Mouse (Mus musculus) lung, embryonic 16.5 days (tissue): ENCODE data around the gene Sbf2. TPM values are rescaled to one million over a fixed set of nuclear protein-coding genes. Genes with fewer than 3 reads are reported as not detected.

Experiments
- ATAC-seq: fragments of 200-750 bp; cut with Nextera tagmentation; 2 replicates; pipeline ENCODE4 v1.8.0; 2017; ENCODE audit warnings: low read depth, mild to moderate bottlenecking, moderate library complexity
- H3K27ac ChIP-seq: fragments of 300-500 bp; sonication (generic); 2 replicates; pipeline ENCODE4 v1.5.1; 2014; ENCODE audit warnings: mild to moderate bottlenecking, control low read depth, low read length
- H3K27me3 ChIP-seq: fragments of 300-500 bp; sonication (generic); 2 replicates; pipeline ENCODE4 v1.6.1; 2014; ENCODE audit warnings: low read depth, low read length, mixed read lengths; ENCODE audit not compliant: control insufficient read depth, insufficient read depth
- H3K36me3 ChIP-seq: fragments of 300-500 bp; sonication (generic); 2 replicates; pipeline ENCODE4 v1.6.1; 2014; ENCODE audit warnings: low read length; ENCODE audit not compliant: control insufficient read depth, insufficient read depth
- H3K4me1 ChIP-seq: fragments of 300-500 bp; sonication (generic); replicated peaks from 2 replicates; pipeline ENCODE4 v1.6.1; 2014; ENCODE audit warnings: low read length, mixed read lengths; ENCODE audit not compliant: control insufficient read depth, insufficient read depth
- H3K4me2 ChIP-seq: fragments of 300-500 bp; sonication (generic); 2 replicates; pipeline ENCODE4 v1.6.1; 2014; ENCODE audit warnings: low read depth, low read length, control low read depth
- H3K4me3 ChIP-seq: fragments of 300-500 bp; sonication (generic); 2 replicates; pipeline ENCODE4 v1.5.1; 2014; ENCODE audit warnings: mild to moderate bottlenecking, low read length, control low read depth
- H3K9ac ChIP-seq: fragments of 300-500 bp; sonication (generic); 2 replicates; pipeline ENCODE4 v1.6.1; 2014; ENCODE audit warnings: low read length, control low read depth
- H3K9me3 ChIP-seq: fragments of 300-500 bp; sonication (generic); 2 replicates; pipeline ENCODE4 v1.6.1; 2016; ENCODE audit warnings: low read length; ENCODE audit not compliant: control insufficient read depth
- WGBS: fragments of 180-500 bp; shearing (Covaris S2); extraction: QIAGEN DNeasy Blood & Tissue Kit; methylation state at CpG from one replicate; pipeline ENCODE4 v1.1.7; 2014; 5-methylcytosine and 5-hydroxymethylcytosine counted together
- polyA plus RNA-seq: library from polyadenylated mRNA; unstranded; fragments of >200 nt; fragmentation: Nextera tagmentation; extraction: Ambion mirVana; gene quantifications from 2 replicates; pipeline ENCODE4 v1.2.1, GENCODE M21; 2015

Gene Sbf2
- polyA plus RNA-seq, 1 experiment from 2014 or later, result 37.9 TPM

- Histone ChIP-seq H3K27me3 (no peaks in the 10 kb centered on the region), H3K4me2 (no peak overlapping the region), H3K4me1 (no peaks in the 10 kb centered on the region), H3K9ac (no peak overlapping the region), H3K27ac (no peak overlapping the region), H3K36me3 (peaks cover 14% of the 10 kb centered on the region), H3K9me3 (no peaks in the 10 kb centered on the region), H3K4me3 (no peak overlapping the region)
- ATAC-seq, result no peak
- 95% methylated on average over 2 of the region's 2 CpGs for WGBS
Measured at GRCm38 (mm10) chr7:110359391-110359790, 255.3 kb downstream of the Sbf2 start.

- WGBS, result 80% methylated on average over 2 of the region's 2 CpGs
- no peak for ATAC-seq
- H3K27ac ChIP-seq, result no peak overlapping the region
Measured at GRCm38 (mm10) chr7:110353971-110354370, 260.8 kb downstream of the Sbf2 start.

GRCm38 (mm10) chr7:110347250-110347649, 267.5 kb downstream of the Sbf2 start:
- H3K9me3 ChIP-seq, result no peaks in the 10 kb centered on the region
- no peak overlapping the region for H3K9ac ChIP-seq
- no peak overlapping the region for H3K4me2 ChIP-seq
- no peaks in the 10 kb centered on the region for H3K27me3 ChIP-seq
- H3K4me1 ChIP-seq, result no peaks in the 10 kb centered on the region
- no peak overlapping the region for H3K27ac ChIP-seq
- no peak overlapping the region for H3K4me3 ChIP-seq
- no peaks in the 10 kb centered on the region for H3K36me3 ChIP-seq
- WGBS, result 82% methylated on average over 1 of the region's 1 CpGs
- no peak for ATAC-seq

More at GRCm38 (mm10) chr7:110353971-110354370, 260.8 kb downstream of the Sbf2 start:
- Histone ChIP-seq H3K9ac (no peak overlapping the region), H3K4me1 (no peaks in the 10 kb centered on the region), H3K27me3 (no peaks in the 10 kb centered on the region), H3K36me3 (peaks cover 3% of the 10 kb centered on the region), H3K4me2 (no peak overlapping the region), H3K9me3 (no peaks in the 10 kb centered on the region), H3K4me3 (no peak overlapping the region)

GRCm38 (mm10) chr7:110337601-110338000, 277.1 kb downstream of the Sbf2 start:
- 87% methylated on average over 4 of the region's 4 CpGs for WGBS
- no peak overlapping the region for H3K9ac ChIP-seq
- H3K27me3 ChIP-seq, result no peaks in the 10 kb centered on the region
- no peaks in the 10 kb centered on the region for H3K4me1 ChIP-seq
- H3K4me2 ChIP-seq, result no peak overlapping the region
- H3K9me3 ChIP-seq, result no peaks in the 10 kb centered on the region
- peaks cover 16% of the 10 kb centered on the region for H3K36me3 ChIP-seq
- H3K4me3 ChIP-seq, result no peak overlapping the region
- no peak for ATAC-seq
- H3K27ac ChIP-seq, result no peak overlapping the region

GRCm38 (mm10) chr7:110325381-110326110, 289.2 kb downstream of the Sbf2 start:
- Histone ChIP-seq H3K9me3 (no peaks in the 10 kb centered on the region), H3K4me1 (no peaks in the 10 kb centered on the region), H3K4me2 (no peak overlapping the region), H3K27me3 (no peaks in the 10 kb centered on the region), H3K27ac (no peak overlapping the region), H3K4me3 (no peak overlapping the region), H3K9ac (no peak overlapping the region), H3K36me3 (peaks cover 29% of the 10 kb centered on the region)
- 83% methylated on average over 5 of the region's 5 CpGs for WGBS
- ATAC-seq, result no peak

GRCm38 (mm10) chr7:110324852-110325251, 289.9 kb downstream of the Sbf2 start:
- H3K27me3 ChIP-seq, result no peaks in the 10 kb centered on the region
- H3K27ac ChIP-seq, result no peak overlapping the region
- H3K9me3 ChIP-seq, result no peaks in the 10 kb centered on the region
- no peak for ATAC-seq
- no peaks in the 10 kb centered on the region for H3K4me1 ChIP-seq
- peaks cover 33% of the 10 kb centered on the region for H3K36me3 ChIP-seq
- H3K9ac ChIP-seq, result no peak overlapping the region
- H3K4me3 ChIP-seq, result no peak overlapping the region
- WGBS, result 92% methylated on average over 1 of the region's 1 CpGs
- H3K4me2 ChIP-seq, result no peak overlapping the region

GRCm38 (mm10) chr7:110321106-110321505, 293.6 kb downstream of the Sbf2 start:
- 74% methylated on average over 5 of the region's 5 CpGs for WGBS
- Histone ChIP-seq H3K9ac (no peak overlapping the region), H3K9me3 (no peaks in the 10 kb centered on the region; the same call in 1 of the 2 replicates), H3K27ac (no peak overlapping the region), H3K4me3 (no peak overlapping the region), H3K27me3 (no peaks in the 10 kb centered on the region), H3K4me2 (no peak overlapping the region), H3K36me3 (peaks cover 23% of the 10 kb centered on the region), H3K4me1 (no peaks in the 10 kb centered on the region)
- no peak for ATAC-seq

- ATAC-seq, result peak; percentile 38; the same call in 1 of the 2 replicates
- 50% methylated on average over 6 of the region's 6 CpGs for WGBS
- no peaks in the 10 kb centered on the region for H3K4me1 ChIP-seq
- H3K36me3 ChIP-seq, result peaks cover 25% of the 10 kb centered on the region
- no peaks in the 10 kb centered on the region; the same call in 1 of the 2 replicates for H3K9me3 ChIP-seq
- no peak overlapping the region for H3K27ac ChIP-seq
- H3K4me3 ChIP-seq, result no peak overlapping the region
- H3K9ac ChIP-seq, result no peak overlapping the region
- no peak overlapping the region for H3K4me2 ChIP-seq
- H3K27me3 ChIP-seq, result no peaks in the 10 kb centered on the region
Measured at GRCm38 (mm10) chr7:110318971-110319519, 295.7 kb downstream of the Sbf2 start.

GRCm38 (mm10) chr7:110317412-110317811, 297.3 kb downstream of the Sbf2 start:
- Histone ChIP-seq H3K9ac (no peak overlapping the region), H3K27me3 (no peaks in the 10 kb centered on the region), H3K4me2 (no peak overlapping the region), H3K27ac (no peak overlapping the region), H3K4me3 (no peak overlapping the region), H3K9me3 (no peaks in the 10 kb centered on the region; the same call in 1 of the 2 replicates), H3K36me3 (peaks cover 29% of the 10 kb centered on the region), H3K4me1 (no peaks in the 10 kb centered on the region)
- 91% methylated on average over 4 of the region's 4 CpGs for WGBS
- ATAC-seq, result no peak
